Mouse (Mus musculus): ENCODE measurements around the gene Kbtbd2.

- TF ChIP-seq CTCF (IDR thresholded peaks at IDR 0.05; ENCODE audit: low read depth, low read length) (no peak), POLR2A (IDR thresholded peaks at IDR 0.05; ENCODE audit: extremely low read depth, insufficient read depth, low read length) (no peak)
Observed at GRCm38 (mm10) chr6:56819124-56819487, 21.5 kb upstream of the Kbtbd2 start.

Data from liver, adult 2 months (tissue).